Mouse (Mus musculus) fibroblast of lung, adult 2 months (primary cell): ENCODE results near the gene Prickle4.
A peak's percentile ranks its signal among the peaks of the same experiment; 100 is the strongest.

Source experiments
- DNase-seq: peaks from one replicate; pipeline ENCODE4 v3.0.0-alpha.2; 2011; ENCODE audit warnings: low read depth

The Prickle4 gene

GRCm38 (mm10) chr17:47706196-47706595 lies 11.7 kb upstream of the Prickle4 start:
- no peak for DNase-seq

GRCm38 (mm10) chr17:47704692-47705091 lies 10.2 kb upstream of the Prickle4 start:
- DNase-seq: no peak

- no peak for DNase-seq
These were observed 9.0 kb upstream of the Prickle4 start for GRCm38 (mm10) chr17:47703556-47703955.

GRCm38 (mm10) chr17:47702548-47703345 lies 8.2 kb upstream of the Prickle4 start:
- no peak for DNase-seq

DNA sequence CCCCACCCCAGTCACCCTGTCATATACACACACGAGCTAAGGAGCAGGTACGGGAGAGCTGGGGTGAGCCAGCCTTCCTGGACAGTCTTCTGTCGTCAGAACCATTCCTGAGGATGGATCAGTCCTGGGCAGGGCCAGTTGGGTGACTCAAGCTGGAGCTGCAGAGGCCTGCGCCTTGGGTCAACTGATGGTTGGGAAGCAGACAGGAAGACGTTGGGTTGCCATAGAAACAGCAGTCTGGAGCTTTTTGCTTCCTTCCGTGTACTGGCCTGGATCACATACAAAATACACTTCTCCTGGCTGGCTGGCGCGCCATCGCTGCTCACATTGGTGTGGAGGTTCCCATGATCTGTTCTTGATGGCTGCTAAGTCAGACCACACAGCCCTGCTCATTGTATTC lies 7.3 kb upstream of the Prickle4 start:
- DNase-seq: no peak

GRCm38 (mm10) chr17:47699055-47699454 lies 4.5 kb upstream of the Prickle4 start:
- no peak for DNase-seq

GRCm38 (mm10) chr17:47698156-47698555 lies 3.6 kb upstream of the Prickle4 start:
- DNase-seq: no peak

DNA sequence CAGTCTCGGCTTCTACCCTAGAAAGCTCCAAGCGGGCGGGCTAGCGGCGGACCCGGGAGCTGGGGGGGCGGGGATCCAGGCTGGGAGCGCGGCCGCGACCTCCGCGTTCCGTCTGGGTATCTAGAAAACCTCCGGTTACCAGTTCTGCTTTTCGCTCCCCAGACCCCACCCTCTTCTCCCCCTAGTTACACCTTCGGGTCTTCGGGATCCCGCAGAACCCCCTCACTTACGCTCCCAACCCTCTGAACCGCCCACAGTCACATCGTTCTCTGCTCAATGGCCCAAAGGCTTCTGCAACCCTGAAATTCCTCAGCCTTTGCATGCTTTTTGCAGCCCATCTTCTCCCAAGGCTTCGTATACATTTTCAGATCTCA lies 788 bp upstream of the Prickle4 start:
- no peak for DNase-seq

GRCm38 (mm10) chr17:47694442-47694502 lies 264 bp downstream of the Prickle4 start, which contains the start of gene Gm21981:
Gm21981 (minus strand) TSS chr17:47694455.
- no peak for DNase-seq

- DNase-seq: no peak
These were observed 680 bp downstream of the Prickle4 start for GRCm38 (mm10) chr17:47693671-47694441.

DNA sequence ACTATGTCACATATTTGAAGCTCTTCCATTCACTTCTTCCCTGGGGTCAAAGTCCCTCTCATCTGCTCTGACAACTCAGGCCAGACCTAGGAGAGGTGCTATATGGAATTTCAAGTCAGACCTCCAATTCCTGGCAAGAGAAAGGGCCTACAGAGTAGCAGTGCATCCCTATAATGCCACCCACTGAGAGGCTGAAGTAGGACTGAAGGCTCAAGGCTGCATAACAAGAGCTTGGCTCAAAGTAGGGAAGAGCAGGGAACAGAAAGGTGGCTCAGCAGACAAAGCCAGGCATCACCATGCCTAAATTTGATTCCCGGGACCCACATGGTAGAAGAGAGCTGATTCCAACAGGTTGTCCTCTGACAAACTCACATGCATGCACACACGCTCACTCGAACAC lies 2.9 kb downstream of the Prickle4 start:
- DNase-seq: no peak

DNA sequence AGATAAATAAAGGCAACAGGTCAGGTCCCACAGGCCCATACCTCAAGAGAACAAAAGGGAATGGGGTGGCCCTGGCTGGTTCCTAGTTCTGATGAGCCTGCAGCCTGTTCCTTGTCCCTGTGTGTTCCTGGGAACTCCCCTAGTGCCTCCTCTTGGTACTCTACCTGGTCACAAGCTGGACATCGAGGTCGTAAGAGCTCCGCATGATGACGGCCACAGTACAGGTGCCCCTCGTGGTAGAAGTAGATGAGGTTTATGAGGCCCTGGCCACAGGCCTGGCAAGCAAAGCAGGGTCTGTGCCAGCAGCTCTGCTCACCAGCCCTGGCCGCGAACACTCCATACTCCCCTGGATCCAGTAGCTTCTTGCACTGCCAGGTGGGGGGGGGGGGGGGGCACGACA lies 4.6 kb downstream of the Prickle4 start:
- no peak for DNase-seq

- DNase-seq: no peak
These were observed 5.6 kb downstream of the Prickle4 start, which contains the start of gene Frs3 for GRCm38 (mm10) chr17:47688608-47689575. Frs3 (plus strand) TSS chr17:47689030.

- DNase-seq: no peak
These were observed 6.3 kb downstream of the Prickle4 start, which contains the start of gene Tomm6 for GRCm38 (mm10) chr17:47688344-47688607. Tomm6 (minus strand) TSS chr17:47688386.

GRCm38 (mm10) chr17:47687409-47688343 lies 6.9 kb downstream of the Prickle4 start:
- peak; percentile 91 for DNase-seq

GRCm38 (mm10) chr17:47682836-47683235 lies 11.7 kb downstream of the Prickle4 start:
- DNase-seq: no peak

- no peak for DNase-seq
These were observed 15.8 kb downstream of the Prickle4 start for GRCm38 (mm10) chr17:47678702-47679101.

GRCm38 (mm10) chr17:47678238-47678637 lies 16.3 kb downstream of the Prickle4 start:
- no peak for DNase-seq

DNA sequence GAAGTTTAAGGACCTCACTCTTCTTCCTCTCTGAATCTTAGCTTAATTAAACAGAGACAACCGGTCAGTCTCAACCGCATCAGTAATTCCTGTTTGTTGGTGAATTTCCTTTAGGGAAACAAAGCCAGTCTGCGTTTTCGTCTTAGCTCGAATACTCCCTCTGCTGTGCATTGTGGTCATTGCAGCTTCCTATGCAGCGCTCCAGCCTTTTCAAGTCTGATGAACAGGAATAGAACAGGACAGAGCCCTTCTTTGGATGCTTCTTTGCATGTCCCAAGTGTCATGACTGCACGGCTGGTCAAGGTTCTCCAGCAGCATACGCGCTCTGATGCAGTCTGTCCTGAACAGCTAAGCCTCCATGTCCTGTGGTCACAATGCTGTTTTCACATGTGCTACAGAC lies 18.0 kb downstream of the Prickle4 start:
- DNase-seq: peak; percentile 51

DNA sequence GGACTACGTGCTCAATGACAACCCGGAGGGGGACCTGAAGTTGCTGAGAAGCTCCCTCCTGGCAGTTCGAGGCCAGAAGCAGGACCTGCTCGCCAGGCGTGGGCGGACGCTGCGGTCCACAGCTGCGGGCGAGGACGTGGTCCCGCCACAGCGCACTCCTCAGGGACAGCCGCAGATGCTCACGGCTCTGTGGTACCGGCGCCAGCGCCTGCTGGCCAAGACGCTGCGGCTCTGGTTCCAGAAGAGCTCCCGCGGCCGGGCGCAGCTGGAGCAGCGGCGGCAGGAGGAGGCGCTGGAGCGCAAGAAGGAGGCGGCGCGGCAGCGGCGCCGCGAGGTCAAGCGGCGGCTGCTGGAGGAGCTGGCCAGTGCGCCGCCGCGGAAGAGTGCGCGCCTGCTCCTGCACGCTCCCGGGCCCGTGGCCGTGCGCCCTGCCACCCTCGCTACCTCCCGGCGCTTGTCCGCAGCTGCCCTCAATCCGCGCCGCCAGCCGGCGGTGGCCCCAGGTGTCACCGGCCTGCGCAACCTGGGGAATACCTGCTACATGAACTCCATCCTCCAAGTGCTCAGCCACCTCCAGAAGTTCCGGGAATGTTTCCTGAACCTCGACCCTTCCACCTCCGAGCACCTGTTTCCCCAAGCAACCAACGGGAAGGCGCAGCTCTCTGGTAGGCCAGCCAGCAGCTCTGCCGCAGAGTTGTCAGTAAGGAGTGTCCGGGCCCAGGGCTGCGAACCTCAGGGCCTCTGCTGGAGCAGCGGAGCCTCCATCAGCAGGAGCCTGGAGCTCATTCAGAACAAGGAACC lies 22.0 kb downstream of the Prickle4 start:
- DNase-seq: no peak

DNA sequence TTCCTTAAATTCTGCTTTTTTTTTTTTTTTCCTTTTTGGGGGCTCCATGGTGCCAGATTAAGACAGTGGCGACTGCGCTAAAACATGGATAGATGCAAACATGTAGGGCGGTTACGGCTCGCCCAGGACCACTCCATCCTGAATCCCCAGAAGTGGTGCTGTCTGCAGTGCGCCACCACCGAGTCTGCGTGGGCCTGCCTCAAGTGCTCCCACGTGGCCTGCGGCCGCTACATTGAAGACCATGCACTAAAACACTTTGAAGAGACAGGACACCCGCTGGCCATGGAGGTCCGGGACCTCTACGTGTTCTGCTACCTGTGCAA lies 22.6 kb downstream of the Prickle4 start:
- no peak for DNase-seq
